Mouse (Mus musculus): Measurements from ENCODE around the gene Dbt.

GRCm38 (mm10) chr3:116563095-116563492 is 50.2 kb downstream of the Dbt start:
- TF ChIP-seq CTCF (IDR thresholded peaks at IDR 0.05; ENCODE audit: low read depth), result no peak
- TF ChIP-seq EP300 (IDR thresholded peaks at IDR 0.05; ENCODE audit: low read depth), result no peak

Data from liver, postnatal 0 days (tissue).